Mouse (Mus musculus): Measurements from ENCODE around the gene Dkkl1. TPM values are rescaled to one million over a fixed set of nuclear protein-coding genes. Genes with fewer than 3 reads are reported as not detected.

Dkkl1 gene
- polyA plus RNA-seq, 1 experiment = 4.2 TPM

DNA sequence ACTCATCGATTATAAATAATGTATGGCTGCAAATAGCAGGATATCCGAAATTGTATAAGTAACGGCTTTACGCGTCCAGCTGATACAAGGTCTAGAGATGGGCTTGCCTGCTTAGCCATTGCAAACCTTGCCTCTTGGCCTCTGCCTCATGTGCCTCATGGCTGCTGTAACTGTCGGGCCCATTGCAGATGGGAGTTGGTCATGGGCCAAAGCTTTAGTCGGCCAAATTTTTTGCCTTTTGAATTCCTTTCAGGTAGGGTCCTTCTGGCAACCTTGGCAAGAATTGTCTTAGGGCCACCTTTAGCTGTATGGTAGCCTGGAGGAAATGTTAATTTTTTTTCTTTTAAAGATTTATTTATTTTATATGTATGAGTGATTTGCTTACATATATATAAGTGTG lies 12.9 kb upstream of the Dkkl1 start:
- no peaks in the 10 kb centered on the region for H3K9me3 ChIP-seq (replicated peaks; ENCODE audit: control insufficient read depth, insufficient read depth, low read length, poor library complexity, severe bottlenecking)
- H3K27ac ChIP-seq (ENCODE audit: insufficient read depth, low read length) = no peak overlapping the region
- H3K4me1 ChIP-seq (ENCODE audit: control insufficient read depth, insufficient read depth, low read length) = peaks cover 6% of the 10 kb centered on the region
- H3K27me3 ChIP-seq (ENCODE audit: control insufficient read depth, insufficient read depth, low read length, poor library complexity, severe bottlenecking) = no peaks in the 10 kb centered on the region
- TF ChIP-seq EP300 (IDR thresholded peaks at IDR 0.05; ENCODE audit: insufficient read depth, low read depth, low read length) (no peak), CTCF (IDR thresholded peaks at IDR 0.05; ENCODE audit: low read depth, low read length) (no peak), POLR2A (IDR thresholded peaks at IDR 0.05; ENCODE audit: insufficient read depth, low read length) (no peak)
- peaks cover 9% of the 10 kb centered on the region; the same call in 1 of the 2 replicates for H3K36me3 ChIP-seq (ENCODE audit: control insufficient read depth, insufficient read depth, low read length, poor library complexity, severe bottlenecking)
- H3K4me3 ChIP-seq (ENCODE audit: low read depth, low read length) = no peak overlapping the region
- no peak overlapping the region for H3K9ac ChIP-seq (ENCODE audit: low read depth, poor library complexity, severe bottlenecking)

DNA sequence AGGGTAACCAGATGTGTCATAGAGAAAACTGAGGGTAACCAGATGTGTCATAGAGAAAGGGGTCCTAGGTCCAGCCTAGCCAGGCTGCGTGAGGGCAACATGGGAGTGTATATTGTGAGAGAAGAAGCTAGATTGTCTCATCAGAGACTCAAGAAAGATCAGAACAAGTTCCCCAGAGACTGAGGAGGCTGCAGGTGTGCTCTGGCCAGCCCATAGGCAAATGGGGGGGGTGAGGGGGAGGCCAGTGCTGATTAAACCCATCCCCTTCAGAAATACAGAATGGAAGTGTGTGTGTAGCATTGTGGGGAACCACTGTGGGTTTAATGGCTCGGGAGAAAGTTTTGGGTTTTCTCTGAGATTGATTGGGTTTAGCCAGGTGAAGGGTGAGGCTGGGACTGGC lies 9.7 kb upstream of the Dkkl1 start:
- Histone ChIP-seq H3K36me3 (ENCODE audit: control insufficient read depth, insufficient read depth, low read length, poor library complexity, severe bottlenecking) (peaks cover 18% of the 10 kb centered on the region), H3K9ac (ENCODE audit: low read depth, poor library complexity, severe bottlenecking) (no peak overlapping the region), H3K4me1 (ENCODE audit: control insufficient read depth, insufficient read depth, low read length) (peaks cover 4% of the 10 kb centered on the region)

DNA sequence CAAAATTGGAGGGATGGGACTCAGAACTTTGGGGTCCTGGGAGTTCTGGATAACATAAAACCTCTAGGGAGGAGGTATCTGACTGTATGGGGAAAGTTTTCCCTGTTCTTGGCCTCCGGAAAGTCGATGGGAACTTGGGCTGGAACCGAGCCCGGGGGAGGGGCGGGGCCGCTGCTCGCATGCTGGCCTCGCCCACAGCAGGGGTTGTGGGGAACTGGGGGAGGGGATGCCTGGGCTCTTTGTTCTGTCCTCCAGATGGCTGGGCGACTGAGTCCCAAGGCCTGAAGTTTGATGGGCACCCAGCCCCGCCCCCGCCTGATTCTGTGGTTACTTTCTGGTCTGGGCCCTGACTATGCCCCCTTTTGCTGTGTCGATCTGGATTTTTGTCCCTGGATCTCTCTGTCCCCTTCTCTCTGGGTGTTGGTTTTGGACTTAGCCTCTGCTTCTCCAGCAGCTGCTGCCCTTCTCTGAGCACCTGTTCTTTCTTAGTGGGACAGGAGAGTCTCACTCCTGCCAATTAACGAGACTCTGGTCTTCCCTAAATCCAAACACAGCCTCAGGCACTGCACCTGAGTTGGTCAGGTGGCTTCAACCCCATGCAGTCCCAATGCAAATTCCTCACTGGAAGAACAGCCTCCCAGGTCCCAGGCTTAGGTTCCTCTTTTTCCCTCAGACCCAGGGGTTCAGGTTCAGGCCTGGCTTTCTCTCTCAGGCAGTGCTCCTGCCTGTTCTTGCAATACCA lies 4.7 kb upstream of the Dkkl1 start:
- Histone ChIP-seq H3K36me3 (ENCODE audit: control insufficient read depth, insufficient read depth, low read length, poor library complexity, severe bottlenecking) (peaks cover 12% of the 10 kb centered on the region), H3K27me3 (ENCODE audit: control insufficient read depth, insufficient read depth, low read length, poor library complexity, severe bottlenecking) (no peaks in the 10 kb centered on the region), H3K4me3 (ENCODE audit: low read depth, low read length) (peak overlapping the region; percentile 65), H3K27ac (ENCODE audit: insufficient read depth, low read length) (peak overlapping the region; percentile 39), H3K9me3 (replicated peaks; ENCODE audit: control insufficient read depth, insufficient read depth, low read length, poor library complexity, severe bottlenecking) (no peaks in the 10 kb centered on the region), H3K9ac (ENCODE audit: low read depth, poor library complexity, severe bottlenecking) (peak overlapping the region; percentile 89), H3K4me1 (ENCODE audit: control insufficient read depth, insufficient read depth, low read length) (peaks cover 4% of the 10 kb centered on the region)
- peak; percentile 68 for TF ChIP-seq EP300 (IDR thresholded peaks at IDR 0.05; ENCODE audit: insufficient read depth, low read depth, low read length)
- TF ChIP-seq POLR2A (IDR thresholded peaks at IDR 0.05; ENCODE audit: insufficient read depth, low read length) = no peak

More for the DNA sequence above, 9.7 kb upstream of the Dkkl1 start:
- no peak for TF ChIP-seq POLR2A (IDR thresholded peaks at IDR 0.05; ENCODE audit: insufficient read depth, low read length)
- no peak for TF ChIP-seq CTCF (IDR thresholded peaks at IDR 0.05; ENCODE audit: low read depth, low read length)
- TF ChIP-seq EP300 (IDR thresholded peaks at IDR 0.05; ENCODE audit: insufficient read depth, low read depth, low read length) = no peak
- no peaks in the 10 kb centered on the region for H3K27me3 ChIP-seq (ENCODE audit: control insufficient read depth, insufficient read depth, low read length, poor library complexity, severe bottlenecking)
- no peaks in the 10 kb centered on the region for H3K9me3 ChIP-seq (replicated peaks; ENCODE audit: control insufficient read depth, insufficient read depth, low read length, poor library complexity, severe bottlenecking)
- H3K27ac ChIP-seq (ENCODE audit: insufficient read depth, low read length) = no peak overlapping the region
- H3K4me3 ChIP-seq (ENCODE audit: low read depth, low read length) = no peak overlapping the region

DNA sequence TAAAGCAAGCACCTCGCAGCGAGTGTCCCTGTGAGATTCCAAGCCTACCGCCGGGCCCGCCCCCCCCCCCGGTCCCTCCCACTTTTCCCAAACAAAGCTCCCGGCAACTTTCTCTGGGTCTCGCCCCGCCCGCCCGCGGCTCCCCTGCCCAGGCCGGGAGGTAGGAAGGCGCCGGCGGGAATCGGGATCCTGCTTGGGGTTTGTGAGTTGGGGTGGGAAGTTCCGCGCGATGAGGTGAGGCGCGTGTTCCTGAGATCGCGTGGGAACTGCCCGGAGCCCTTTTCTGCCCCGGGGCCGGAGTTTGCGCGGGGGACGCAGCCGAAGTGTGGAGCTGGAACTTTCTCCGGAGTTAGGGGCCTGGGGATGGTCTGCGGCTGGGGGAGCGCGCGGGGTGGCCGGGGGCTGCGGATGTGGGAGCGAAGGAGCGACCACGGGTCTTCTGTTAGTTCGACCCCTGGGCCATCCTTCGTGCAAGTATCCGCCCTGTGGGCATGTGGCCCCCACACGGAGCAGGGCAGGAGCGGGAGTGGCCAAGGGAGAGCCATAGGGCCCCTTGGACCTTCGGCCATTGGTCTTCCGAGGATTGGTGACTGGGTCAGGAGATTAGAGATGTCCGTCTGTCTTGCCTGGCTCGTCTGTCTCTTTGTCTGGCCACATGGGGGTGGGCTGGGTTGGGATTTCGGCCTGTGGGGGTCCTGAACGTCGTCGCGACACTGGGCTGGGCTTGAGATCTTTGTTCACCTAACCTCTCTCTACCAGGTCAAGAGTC lies 3.9 kb upstream of the Dkkl1 start, which contains the start of gene Tead2:
Gene Tead2 (plus strand): TSS at position 81 of the 769 bp plus-strand sequence.
- H3K27me3 ChIP-seq (ENCODE audit: control insufficient read depth, insufficient read depth, low read length, poor library complexity, severe bottlenecking) = no peaks in the 10 kb centered on the region
- TF ChIP-seq CTCF (IDR thresholded peaks at IDR 0.05; ENCODE audit: low read depth, low read length) (no peak), EP300 (IDR thresholded peaks at IDR 0.05; ENCODE audit: insufficient read depth, low read depth, low read length) (no peak)
- no peaks in the 10 kb centered on the region for H3K9me3 ChIP-seq (replicated peaks; ENCODE audit: control insufficient read depth, insufficient read depth, low read length, poor library complexity, severe bottlenecking)
- peaks cover 12% of the 10 kb centered on the region for H3K36me3 ChIP-seq (ENCODE audit: control insufficient read depth, insufficient read depth, low read length, poor library complexity, severe bottlenecking)
- H3K4me1 ChIP-seq (ENCODE audit: control insufficient read depth, insufficient read depth, low read length) = peaks cover 6% of the 10 kb centered on the region
- peak within 1 kb of the TSS; percentile 65 for H3K4me3 ChIP-seq (ENCODE audit: low read depth, low read length)
- H3K9ac ChIP-seq (ENCODE audit: low read depth, poor library complexity, severe bottlenecking) = peak within 1 kb of the TSS; percentile 89
- peak within 1 kb of the TSS; percentile 39 for H3K27ac ChIP-seq (ENCODE audit: insufficient read depth, low read length)

DNA sequence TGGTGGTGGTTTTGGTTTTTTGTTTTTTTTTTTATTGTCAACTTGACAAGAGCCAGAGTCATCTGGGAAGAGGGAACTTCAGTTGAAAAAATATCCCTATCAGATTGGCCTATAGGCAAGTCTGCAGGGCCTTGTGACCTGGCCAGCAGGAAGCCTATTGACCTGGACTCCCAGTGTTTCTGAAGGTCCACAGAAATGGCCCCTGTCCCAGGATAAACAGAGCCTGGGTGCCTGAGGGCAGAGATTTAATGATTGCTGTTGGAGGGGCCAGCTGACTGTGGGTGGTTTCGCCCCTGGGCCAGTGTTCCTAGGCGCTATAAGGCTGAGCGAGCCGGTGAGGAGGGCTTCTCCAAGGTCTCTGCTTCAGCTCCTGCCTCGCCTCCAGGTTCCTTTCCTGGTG lies 1.8 kb upstream of the Dkkl1 start:
- H3K27ac ChIP-seq (ENCODE audit: insufficient read depth, low read length) = no peak overlapping the region
- no peak overlapping the region for H3K4me3 ChIP-seq (ENCODE audit: low read depth, low read length)
- H3K9me3 ChIP-seq (replicated peaks; ENCODE audit: control insufficient read depth, insufficient read depth, low read length, poor library complexity, severe bottlenecking) = no peaks in the 10 kb centered on the region
- TF ChIP-seq EP300 (IDR thresholded peaks at IDR 0.05; ENCODE audit: insufficient read depth, low read depth, low read length) (0 out of 2 replicates have a peak, but pooled peaks have one; percentile 18), CTCF (IDR thresholded peaks at IDR 0.05; ENCODE audit: low read depth, low read length) (no peak)
- H3K9ac ChIP-seq (ENCODE audit: low read depth, poor library complexity, severe bottlenecking) = no peak overlapping the region
- no peaks in the 10 kb centered on the region for H3K27me3 ChIP-seq (ENCODE audit: control insufficient read depth, insufficient read depth, low read length, poor library complexity, severe bottlenecking)
- peaks cover 9% of the 10 kb centered on the region for H3K36me3 ChIP-seq (ENCODE audit: control insufficient read depth, insufficient read depth, low read length, poor library complexity, severe bottlenecking)
- H3K4me1 ChIP-seq (ENCODE audit: control insufficient read depth, insufficient read depth, low read length) = peaks cover 1% of the 10 kb centered on the region

DNA sequence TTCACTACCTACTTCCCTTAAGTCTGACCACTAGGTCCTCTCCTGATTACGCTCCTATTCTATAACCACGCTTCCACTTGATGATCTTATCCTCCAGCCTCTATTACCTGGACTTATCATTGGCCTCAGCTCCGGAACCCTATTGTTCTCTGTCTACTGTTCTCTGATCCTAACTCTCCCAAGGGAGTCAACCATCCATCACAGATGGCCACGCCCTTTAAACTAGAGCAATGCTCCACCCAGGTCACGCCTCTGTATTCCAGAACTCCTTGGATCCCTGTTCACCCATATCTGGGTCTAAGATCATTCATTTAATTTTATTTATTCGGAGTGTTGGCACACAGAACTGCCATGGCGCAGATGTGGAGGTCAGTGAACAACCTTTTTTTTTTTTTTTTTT lies 409 bp upstream of the Dkkl1 start:
- Histone ChIP-seq H3K27me3 (ENCODE audit: control insufficient read depth, insufficient read depth, low read length, poor library complexity, severe bottlenecking) (no peaks in the 10 kb centered on the region), H3K9ac (ENCODE audit: low read depth, poor library complexity, severe bottlenecking) (no peak overlapping the region), H3K4me1 (ENCODE audit: control insufficient read depth, insufficient read depth, low read length) (peaks cover 1% of the 10 kb centered on the region), H3K4me3 (ENCODE audit: low read depth, low read length) (peak overlapping the region; percentile 24), H3K27ac (ENCODE audit: insufficient read depth, low read length) (no peak overlapping the region), H3K9me3 (replicated peaks; ENCODE audit: control insufficient read depth, insufficient read depth, low read length, poor library complexity, severe bottlenecking) (no peaks in the 10 kb centered on the region), H3K36me3 (ENCODE audit: control insufficient read depth, insufficient read depth, low read length, poor library complexity, severe bottlenecking) (no peaks in the 10 kb centered on the region)
- TF ChIP-seq EP300 (IDR thresholded peaks at IDR 0.05; ENCODE audit: insufficient read depth, low read depth, low read length) (no peak), CTCF (IDR thresholded peaks at IDR 0.05; ENCODE audit: low read depth, low read length) (no peak), POLR2A (IDR thresholded peaks at IDR 0.05; ENCODE audit: insufficient read depth, low read length) (no peak)
